Mouse (Mus musculus) neutrophil, adult 83 days (primary cell): ENCODE results near the gene Speer4d. TPM values are rescaled to one million over a fixed set of nuclear protein-coding genes. Genes with fewer than 3 reads are reported as not detected.

Experiments
- total RNA-seq, 2 experiments: library from RNA; stranded (reverse); gene quantifications; one replicate each; pipeline ENCODE4 v1.2.4; 2023

Gene Speer4d
- total RNA-seq, result not detected

DNA sequence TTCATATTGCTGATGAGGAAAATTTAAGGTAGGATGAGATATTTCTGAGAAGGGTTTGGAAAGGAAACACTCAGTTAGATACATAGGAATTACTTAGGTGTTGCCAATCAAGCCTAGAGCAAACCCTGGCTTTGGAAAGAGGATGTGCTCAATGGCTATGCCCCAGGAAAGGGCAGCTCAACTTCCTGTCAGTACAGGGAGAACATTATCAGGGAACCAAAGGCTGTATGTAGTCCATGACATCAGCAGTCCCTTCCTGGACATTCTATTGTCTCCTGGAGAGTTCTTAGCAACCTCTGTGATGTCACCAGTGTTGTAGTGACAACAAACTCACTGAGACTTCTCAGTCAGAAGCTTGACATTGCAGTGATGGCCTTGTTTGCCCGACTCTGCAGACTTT lies at the start of gene Speer4d:
TSS of gene Speer4d (plus strand) at position 301 of the 400 bp plus-strand sequence.

DNA sequence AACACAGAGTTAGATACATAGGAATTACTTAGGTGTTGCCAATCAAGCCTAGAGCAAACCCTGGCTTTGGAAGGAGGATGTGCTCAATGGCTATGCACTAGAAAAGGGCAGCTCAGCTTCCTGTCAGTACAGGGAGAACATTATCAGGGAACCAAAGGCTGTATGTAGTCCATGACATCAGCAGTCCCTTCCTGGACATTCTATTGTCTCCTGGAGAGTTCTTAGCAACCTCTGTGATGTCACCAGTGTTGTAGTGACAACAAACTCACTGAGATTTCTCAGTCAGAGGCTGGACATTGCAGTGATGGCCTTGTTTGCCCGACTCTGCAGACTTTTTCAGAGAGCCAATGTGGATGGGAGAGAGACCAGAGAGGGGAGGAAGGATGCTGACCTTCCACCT lies 41.8 kb upstream of the Speer4d start, which contains the start of gene Gm21083:
TSS of gene Gm21083 (plus strand) at position 301 of the 400 bp plus-strand sequence.

DNA sequence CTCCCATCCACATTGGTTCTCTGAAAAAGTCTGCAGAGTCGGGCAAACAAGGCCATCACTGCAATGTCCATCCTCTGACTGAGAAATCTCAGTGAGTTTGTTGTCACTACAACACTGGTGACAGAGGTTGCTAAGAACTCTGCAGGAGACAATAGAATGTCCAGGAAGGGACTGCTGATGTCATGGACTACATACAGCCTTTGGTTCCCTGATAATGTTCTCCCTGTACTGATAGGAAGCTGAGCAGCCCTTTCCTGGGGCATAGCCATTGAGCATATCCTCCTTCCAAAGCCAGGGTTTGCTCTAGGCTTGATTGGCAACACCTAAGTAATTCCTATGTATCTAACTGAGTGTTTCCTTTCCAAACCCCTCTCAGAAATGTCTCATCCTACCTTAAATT lies 38.1 kb downstream of the Speer4d start, which contains the start of gene 4930572O03Rik:
TSS of gene 4930572O03Rik (minus strand) at position 101 of the 400 bp plus-strand sequence.

Other genes with a start within 250 kb of the Speer4d start
- not detected for gene Gm21149, start 142.5 kb upstream of the Speer4d start, total RNA-seq
- gene Gm21190, start 89.8 kb upstream of the Speer4d start, total RNA-seq, result not detected
- not detected for gene Gm21083, start 41.7 kb upstream of the Speer4d start, total RNA-seq
- gene 4930572O03Rik, start 38.0 kb downstream of the Speer4d start, total RNA-seq, result not detected
- gene Speer4c, start 95.2 kb downstream of the Speer4d start, total RNA-seq, result not detected